Mouse (Mus musculus) gastrocnemius, adult 18-20 months (tissue): ENCODE data around the gene Plcb3. TPM values are rescaled to one million over a fixed set of nuclear protein-coding genes. Genes with fewer than 3 reads are reported as not detected.
"Not testable (repeated sequence)": the region's sequence is repeated elsewhere in the genome, so short reads cannot be mapped to it uniquely, and the experiment has no call there.

ENCODE experiments used
- DNase-seq: peaks from one replicate; pipeline ENCODE4 v3.0.0; 2021; ENCODE audit warnings: low spot score
- total RNA-seq, 2 experiments: library from RNA; stranded (reverse); gene quantifications; 2 replicates each; pipeline ENCODE4 v1.2.3; 2021

Plcb3 gene
- total RNA-seq, 2 experiments from 2014 or later, result 10.2 to 11.3 TPM

DNA sequence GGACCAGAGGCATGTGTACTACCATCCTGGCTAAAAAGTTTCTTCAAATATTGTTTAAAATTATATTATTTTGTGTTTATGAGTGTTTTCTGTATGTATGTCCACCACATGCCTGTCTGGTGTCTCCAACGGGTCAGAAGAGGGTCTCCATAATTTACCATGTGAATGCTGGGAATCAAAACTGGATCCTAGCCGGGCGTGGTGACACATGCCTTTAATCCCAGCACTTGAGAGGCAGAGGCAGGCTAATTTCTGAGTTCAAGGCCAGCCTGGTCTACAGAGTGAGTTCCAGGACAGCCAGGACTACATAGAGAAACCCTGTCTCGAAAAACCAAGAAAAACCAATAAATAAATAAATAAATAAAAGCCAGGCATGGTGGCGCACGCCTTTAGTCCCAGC lies 14.9 kb upstream of the Plcb3 start:
- DNase-seq, result not testable (repeated sequence)

DNA sequence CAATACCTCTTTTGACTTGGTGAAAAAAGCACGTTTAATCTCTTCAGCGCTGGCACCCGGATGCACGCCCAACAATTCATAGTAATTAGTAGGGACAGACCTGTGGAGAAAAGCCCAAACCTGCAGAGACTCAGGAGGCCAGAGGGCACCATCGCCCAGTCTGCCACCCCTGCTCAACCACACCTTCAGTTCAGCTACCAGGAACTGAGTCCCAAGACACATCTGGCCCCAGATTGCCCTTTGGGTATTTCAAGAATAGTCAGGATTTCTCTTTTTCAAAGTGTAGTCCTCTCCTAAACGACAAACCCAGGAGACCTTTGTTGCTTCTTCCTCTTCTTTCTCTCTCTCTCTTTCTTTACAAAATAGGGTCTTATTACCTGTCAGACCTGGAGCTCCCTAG lies 14.4 kb upstream of the Plcb3 start:
- no peak for DNase-seq

DNA sequence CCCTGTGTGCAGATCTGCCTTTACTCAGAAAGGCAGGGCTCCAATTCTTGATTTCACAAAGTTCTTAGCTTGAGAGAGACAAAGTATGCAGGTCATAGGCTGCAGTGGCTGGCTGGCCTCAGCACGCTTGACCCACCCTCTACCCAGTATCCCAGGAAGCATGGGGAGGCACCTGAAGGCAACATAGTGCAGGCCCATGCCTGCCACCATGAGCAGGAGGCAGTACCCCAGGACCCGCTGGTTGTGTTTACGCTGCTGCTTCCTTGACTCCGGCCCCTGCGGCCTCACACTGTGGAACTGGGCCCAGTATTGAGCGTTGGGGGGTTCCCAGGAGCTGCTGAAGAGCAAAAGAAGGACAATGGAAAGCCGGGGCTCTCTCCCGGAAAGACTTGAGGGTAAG lies 13.0 kb upstream of the Plcb3 start:
- no peak for DNase-seq

DNA sequence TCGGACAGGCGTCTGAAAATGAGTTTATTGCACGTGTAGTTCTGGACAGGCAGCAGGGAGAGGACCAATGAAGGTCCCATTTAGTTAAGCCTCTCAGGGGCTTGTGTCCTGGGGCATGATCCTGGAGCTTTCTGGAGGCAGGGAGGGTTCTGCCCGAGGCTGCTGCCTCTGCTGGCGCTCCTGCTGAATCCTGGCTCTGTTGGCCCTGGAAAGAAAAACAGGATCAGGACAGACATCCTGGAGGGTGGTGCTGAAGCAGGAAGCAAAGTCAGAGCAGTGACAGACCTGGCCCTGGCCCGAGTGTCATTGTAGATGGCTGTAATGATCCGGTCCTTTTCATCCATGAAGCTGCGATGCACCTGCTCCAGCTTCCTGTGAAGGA lies 11.6 kb upstream of the Plcb3 start:
- DNase-seq, result no peak

DNA sequence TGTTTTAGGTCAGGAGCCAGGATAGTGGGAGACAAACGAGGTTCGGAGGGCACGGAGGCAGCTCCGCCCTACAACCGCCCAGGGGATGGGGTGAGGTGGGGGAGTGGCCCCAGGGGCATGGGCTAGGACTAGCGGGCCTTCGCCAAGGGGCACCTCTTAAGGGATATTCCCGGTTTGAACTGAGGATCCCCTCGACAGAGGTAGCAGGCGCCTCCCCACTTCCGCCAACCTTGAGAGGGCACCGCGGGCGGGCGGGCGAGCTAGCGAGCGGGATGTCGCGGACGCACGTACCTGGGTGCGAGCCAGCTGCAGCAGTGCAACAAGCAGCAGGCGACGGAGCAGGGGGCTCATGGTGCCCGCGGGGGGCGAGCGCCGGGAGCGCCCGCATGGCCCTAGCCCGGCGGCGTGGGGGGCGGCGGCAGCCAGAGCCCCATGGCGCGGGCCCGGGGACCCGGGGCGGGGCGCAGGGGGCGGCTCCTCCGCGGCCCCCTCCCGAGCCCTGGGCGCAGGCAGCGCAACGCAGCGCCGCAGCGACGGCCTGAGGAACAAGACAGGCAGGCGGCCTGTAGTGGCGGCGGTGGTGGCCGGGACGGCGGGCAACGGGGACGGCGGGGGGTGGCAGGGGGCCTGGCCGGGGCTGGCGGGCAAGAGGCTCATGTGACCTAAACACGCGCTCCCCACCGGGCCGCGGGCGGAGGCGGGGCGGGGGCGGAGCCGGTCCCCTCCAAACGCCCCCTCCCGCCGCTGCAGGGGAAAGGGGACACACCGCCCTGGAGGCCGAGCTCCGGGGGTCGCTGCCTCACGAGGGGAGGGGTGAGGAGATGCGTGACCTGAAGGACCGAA lies 11.0 kb upstream of the Plcb3 start, which contains the start of gene Vegfb:
TSS of gene Vegfb (minus strand) at position 591 of the 843 bp plus-strand sequence.
- peak; percentile 62 for DNase-seq

DNA sequence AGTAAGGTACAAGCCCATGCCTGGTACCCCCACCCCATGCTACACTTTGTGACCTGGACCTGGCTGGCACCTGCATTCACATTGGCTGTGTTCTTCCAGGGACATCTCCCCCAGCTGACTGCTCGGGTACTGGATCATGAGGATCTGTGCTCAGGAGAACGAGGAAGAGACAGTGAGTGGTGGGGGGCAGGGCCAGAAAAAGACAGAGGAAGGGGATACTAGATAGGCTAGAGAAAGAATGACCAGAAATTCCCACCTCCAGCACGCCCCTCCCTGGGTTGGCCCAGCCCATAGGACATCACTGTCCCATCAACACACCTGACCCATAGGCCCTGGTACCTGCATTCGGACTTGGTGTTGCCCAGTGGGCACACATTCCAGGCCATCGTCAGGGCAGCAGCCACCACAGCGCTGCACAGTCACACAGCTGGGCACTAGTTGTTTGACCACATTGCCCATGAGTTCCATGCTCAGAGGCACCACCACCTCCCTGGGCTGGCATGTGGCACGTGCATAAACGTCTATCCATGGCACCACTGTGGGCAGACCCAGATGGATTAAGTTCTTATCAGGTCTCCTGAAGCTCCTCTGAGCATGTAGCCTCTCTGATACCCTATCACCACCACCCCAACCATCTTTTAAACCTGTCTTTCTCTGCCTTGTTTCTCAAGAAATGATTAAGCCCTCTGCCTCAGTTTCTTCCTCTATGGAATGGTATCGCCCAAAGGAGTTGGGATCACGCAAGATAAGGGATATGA lies 9.9 kb upstream of the Plcb3 start:
- no peak for DNase-seq

DNA sequence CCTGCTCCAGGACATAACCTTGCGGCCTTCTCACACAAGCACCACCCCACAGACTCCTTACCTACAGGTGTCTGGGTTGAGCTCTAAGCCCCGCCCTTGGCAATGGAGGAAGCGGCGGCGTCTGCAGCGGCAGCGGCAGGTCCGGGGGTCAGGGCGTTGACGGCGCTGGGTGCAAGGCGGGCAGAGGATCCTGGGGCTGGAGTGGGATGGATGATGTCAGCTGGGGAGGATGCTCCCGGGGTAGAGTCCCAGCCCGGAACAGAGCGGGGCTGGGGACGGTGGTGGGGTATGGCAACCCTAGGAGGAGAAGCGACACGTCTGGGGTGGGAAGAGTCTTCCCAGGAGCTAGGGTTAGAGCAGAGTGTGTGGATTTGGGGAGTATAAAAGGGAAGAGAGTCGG lies 9.0 kb upstream of the Plcb3 start:
- DNase-seq, result no peak

DNA sequence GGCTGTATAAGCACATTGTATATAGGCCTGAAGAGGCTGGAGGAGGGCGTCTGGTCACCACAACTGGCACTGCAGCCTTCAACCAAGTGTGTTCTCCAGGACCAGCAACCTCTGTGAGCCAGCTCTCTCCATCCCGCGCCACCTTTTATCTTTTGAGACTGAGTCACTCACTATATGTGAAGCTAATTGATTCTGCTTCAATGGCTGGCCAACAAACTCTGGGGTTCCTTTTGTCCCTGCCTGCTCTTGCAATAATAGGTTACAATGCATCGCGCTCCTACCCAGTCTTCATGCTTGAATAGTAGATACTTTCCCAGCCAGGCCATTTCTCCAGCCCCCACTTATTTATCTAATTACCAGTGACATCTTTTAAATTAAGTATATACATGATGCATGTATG lies 7.4 kb upstream of the Plcb3 start:
- DNase-seq, result no peak

DNA sequence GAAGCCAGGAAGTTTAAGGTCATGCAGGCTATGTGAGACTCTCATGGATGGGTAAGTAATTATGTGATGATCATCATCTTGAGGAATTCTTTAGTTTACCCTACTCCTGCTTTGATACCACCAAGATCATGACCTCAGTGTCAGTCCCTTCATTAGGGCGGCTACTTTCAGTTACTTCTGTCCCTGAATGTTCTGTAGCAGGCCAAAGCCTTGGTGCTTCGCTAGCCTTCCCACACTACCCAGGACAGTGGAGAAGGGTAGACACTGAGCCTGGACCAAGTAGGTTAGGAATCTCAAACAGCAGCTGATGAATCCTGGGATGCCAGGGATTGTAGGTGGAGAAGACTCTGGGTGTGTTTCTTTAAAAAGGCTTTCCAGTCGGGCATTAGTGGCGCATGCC lies 5.2 kb upstream of the Plcb3 start:
- DNase-seq, result no peak

DNA sequence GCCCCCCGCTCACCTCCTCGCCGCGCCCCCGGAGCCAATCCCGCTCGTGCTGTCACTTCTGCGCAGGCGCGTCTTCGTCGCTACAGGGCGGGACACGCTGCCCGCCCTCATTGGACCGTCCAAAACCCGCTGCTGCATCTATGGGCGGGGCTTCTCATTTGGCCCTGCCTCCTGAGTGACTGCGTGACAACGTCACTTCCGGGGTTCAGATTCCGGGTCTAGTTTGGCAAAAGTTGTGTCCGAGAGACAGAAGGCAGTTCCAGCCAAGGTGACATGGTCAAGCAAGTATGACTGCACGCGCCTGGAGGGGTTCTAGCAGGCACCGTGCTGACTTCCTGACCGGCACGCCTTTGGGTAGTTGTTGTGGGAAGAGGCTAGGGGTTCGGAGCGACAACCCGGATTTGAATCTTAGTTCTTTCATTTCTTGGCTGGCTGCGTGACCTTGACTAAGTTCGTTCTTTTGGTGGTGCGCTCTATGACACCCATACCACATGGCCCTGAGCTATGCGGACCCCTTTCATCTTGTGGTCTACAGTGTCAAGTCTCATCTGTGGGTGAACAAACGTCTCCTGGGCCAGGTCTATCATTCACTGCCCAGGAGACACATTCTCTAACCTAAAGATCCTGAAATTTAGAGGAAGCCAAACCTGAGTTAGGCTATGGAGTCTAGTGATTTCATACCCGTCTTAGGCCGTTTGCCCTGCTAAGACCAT lies 4.3 kb upstream of the Plcb3 start, which contains the start of gene Fkbp2:
TSS of gene Fkbp2 (minus strand) at position 121 of the 713 bp plus-strand sequence.
- DNase-seq, result peak; percentile 99

DNA sequence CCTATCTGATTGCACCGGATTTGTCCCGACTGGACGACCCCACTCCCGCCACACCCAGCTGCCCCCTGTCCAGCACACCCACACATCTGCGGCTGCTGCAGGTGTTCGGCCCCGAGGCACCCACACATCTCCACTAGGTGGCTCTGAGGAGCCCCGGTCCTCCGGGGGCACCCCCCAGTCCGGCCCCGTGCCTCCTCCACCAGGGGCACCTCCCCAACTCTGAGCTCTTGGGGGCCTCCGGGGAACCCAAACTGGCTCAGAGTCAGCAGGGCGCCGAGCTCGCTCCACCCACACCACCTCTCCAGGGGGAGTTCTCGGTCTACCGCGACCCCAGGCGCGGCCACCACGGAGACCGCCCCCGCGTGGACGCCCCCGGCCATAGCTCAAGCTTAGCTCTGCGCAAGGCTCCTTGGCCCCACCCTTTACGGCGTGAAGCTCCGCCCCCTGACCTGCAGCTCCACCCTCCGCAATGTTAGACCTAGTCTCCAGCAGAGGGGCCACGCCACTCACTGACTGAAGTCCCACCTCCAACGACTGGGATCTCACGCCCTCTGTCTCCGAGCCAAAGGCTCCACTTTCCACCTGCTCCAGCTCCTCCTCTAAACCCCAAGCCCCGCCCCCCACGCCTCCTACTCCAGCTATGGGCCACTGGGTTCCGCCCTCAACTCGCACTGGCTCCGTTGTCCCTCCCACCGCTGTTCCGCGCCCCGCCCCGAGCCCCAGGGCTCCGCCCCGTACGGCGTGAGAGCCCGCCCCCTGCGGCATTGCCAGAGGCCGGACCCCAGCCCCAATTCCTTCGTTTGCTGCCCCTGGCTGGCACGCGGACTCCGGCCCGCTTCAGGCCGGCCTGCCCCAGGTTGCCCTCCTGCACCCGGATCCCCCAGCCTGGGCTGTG lies 3.5 kb upstream of the Plcb3 start:
- DNase-seq, result peak; percentile 100

DNA sequence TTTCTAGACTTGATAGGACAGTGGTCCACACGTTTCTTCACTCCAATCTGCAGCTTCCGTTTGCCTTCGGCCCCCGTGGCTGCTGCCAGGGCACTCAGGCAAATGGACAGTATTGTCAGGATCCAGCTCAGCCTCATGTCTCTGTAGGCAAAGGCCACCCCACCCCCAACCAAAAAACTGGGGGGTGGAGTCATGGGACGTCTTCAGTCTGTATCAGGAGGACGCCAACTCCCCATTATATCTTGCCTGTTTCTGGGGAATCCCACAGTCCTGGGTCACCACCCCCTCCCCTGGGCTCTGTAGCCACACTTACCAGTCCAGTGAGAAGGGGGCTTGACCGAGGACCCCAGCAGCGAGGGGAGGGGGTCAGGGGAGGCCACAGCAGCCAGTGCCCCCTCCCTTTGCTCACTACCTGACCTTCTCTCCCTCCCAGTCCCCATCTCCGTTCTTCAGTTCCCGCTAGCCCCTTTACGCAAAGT lies 2.8 kb upstream of the Plcb3 start:
- DNase-seq, result no peak

DNA sequence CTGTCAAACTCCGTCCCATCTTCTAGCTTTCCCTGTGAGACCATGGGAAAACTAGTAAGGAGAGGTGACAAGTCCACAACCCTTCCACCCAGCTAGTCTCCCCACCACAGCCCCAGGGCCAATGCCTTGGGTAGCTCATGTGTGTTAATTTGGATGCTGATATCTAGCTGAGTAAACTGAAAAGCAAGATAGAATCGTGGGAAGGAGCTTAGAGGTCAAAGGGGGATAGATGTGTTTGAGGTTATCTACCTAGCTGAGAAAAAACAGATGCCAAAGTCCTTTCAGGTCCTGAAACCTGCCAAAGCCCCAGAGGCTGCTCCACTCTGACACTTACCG lies 2.3 kb upstream of the Plcb3 start:
- no peak for DNase-seq

DNA sequence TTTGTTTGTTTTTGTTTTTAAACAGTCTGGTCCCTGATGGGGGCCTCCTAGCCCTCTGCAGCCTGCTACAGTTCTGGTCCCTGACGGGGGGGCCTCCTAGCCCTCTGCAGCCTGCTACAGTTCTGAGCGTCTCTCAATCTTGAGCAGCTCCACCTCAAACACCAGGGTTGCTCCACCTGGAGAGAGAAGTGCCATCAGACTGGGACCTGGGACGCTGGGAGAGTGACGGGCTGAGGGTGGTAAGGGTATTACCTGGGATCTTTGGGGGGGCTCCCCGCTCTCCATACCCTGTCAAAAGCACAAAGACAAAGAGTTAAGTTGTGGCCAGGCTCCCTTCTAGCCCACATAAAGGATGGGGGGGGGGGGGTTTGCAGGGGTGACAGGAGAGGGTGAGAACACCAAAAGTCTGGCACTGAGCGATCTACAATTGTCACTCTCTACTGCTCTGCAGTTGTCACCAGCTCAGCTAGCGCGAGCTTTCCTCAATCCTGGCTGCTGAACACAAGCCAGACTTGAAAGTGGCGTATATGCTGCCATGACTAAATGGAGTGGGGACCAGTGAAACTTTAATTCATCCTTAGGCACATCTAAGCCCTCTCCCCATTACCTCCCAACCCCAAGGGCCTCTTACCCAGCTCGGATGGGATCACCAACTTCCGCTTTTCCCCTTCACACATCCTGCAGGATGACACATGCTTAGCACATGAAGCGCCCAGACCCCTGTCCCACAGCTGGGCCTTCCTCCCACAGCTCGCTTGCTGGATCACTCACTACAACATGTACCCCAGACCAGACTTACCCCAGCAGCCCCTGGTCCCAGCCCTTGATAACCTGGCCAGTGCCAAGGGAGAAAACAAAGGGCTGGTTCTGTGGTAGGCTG lies 1.7 kb upstream of the Plcb3 start:
- no peak for DNase-seq

DNA sequence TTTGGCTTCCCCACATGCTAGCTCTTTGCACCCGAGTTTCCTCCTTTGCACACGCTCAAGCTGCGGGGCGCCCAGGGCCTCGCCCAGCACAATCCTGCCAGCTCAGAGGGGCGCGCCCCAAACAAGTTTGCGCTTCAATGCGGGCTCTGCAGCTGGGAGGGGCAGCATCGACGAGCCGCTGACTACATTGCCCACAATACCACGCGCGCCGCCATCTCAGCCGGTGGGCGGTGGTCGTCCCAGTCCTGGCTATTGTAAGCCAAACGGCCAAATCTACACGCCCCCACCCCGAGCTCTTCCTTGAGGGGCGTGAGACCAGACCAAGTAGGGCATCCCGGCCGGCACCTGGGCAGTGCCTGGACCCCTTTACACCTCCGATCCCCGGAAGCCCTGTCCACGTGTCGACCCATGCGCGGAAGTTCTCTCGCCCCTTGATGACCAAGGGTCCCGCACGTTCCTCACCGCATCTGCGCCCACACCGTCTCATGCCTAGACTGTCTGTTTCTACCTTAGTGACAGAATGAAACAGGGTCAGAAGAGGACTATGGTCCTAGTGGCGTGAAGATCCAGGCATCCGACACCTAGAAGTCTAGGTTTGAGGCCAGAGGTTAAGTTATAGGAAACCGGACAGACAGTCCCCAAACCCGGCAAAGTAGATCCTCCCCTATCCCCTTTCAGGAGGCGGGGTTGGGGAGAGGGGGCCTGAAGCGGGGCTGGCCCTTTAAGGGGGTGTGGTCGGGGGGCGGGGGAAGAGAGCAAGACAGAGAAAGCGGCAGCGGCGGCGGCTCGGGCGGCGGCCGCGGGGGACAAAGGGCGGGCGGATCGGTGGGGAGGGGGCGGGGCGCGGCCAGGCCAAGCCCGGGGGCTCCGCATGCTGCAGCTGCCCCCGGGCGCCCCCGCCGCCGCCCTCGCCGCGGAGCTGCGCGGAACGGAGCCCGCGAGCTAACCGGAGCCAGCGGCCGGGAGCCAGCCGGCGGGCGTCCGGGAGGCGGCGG lies 1.8 kb downstream of the Plcb3 start, which contains the start of gene Ppp1r14b:
TSS of gene Ppp1r14b (plus strand) at position 758 of the 995 bp plus-strand sequence.
- peak; percentile 80 for DNase-seq

DNA sequence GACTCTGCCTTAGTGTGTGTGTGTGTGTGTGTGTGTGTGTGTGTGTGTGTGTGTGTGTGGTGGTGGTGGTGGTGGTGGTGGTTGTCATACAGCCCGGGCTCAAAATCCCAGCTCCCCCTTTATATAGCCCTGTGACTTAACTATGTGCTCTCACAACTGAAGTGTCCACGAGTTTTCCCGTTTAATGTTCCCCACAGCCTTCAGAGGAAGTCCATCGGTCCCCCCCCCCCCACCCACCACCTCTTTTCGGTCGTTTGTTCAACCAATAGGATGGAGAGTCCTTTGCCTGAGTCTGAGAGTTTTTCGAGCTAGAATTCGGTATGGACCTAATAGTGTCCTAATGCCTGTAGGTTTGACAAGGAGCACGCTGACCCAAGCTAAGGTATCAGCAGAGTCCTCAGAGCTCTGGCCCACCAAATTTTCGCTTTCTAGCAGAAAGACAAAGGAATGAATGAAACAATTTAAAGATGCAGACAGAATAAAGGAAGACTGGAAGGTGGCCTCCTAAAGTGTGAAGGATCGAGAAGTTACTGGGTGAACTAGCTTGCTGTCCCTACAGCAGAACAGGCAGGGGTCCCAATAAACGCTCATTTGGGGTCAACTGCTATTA lies 2.6 kb downstream of the Plcb3 start:
- DNase-seq, result no peak

DNA sequence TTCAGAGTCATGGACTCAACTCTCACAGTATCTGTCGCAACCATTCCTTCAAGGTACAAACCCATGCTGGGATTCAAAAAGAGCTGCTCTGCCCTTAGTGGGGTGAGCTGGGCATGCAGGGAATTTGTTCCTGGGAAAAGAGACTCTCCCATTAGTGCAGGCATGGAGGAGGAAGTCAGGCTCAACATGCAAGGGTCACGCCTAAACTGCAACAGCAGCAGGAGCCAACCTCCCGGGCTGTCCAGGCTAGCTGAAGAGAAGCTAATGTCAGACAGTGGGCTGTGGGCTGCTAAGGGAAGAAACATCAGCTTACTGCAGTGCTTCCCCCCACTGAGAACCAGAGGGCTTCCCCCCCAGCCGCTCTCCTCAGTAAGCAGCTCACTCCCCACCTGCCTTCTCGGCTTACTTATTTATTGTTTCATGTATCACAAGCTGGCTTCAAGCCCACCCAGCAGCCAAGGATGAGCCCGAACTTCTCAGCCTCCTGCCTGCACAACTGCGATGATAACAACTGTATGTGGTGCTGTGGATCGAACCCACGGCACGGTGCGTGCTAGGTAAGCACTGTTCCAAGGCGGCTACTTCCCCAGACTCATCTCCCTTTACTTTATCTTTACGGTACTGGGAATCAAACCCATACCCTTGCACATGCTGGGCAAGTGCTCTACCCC lies 3.9 kb downstream of the Plcb3 start:
- DNase-seq, result no peak

DNA sequence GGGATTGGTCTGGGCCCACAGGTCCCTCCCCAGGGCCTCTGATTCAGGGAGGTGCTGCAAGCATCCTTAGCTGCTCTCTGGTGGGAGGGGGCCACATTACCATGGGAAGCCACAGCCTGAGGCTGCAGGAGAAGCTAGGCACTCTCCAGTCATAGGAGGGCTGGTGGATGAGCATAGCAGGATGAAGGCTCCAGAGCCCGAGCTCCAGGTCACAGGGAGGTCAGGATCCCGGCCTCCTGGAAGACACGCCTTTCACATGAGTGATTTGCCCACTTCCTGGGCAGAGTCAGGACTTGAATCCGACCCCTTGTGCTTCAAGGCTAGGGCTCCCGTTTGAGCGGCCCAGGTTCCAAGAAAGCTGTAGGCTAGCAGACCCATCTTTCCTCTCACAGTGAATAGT lies 4.6 kb downstream of the Plcb3 start:
- DNase-seq, result no peak
